Mouse (Mus musculus) thymus, postnatal 4 days (tissue): Measurements from ENCODE around the gene Klk1b26.
"Not testable (repeated sequence)": the region's sequence is repeated elsewhere in the genome, so short reads cannot be mapped to it uniquely, and the experiment has no call there.

Experiments
- DNase-seq: peaks from one replicate; pipeline ENCODE4 v3.0.0; 2021

The Klk1b26 gene

GRCm38 (mm10) chr7:44011868-44012267 lies at the start of gene Klk1b26:
TSS of gene Klk1b26 (plus strand) at chr7:44012168.
- DNase-seq, result not testable (repeated sequence)

- DNase-seq, result no peak
These were observed 45.5 kb upstream of the Klk1b26 start, which contains the start of gene Klk1b1 for GRCm38 (mm10) chr7:43966451-43966850. TSS of gene Klk1b1 (plus strand) at chr7:43966751.

GRCm38 (mm10) chr7:43967058-43967457 lies 44.9 kb upstream of the Klk1b26 start:
- DNase-seq, result no peak

DNA sequence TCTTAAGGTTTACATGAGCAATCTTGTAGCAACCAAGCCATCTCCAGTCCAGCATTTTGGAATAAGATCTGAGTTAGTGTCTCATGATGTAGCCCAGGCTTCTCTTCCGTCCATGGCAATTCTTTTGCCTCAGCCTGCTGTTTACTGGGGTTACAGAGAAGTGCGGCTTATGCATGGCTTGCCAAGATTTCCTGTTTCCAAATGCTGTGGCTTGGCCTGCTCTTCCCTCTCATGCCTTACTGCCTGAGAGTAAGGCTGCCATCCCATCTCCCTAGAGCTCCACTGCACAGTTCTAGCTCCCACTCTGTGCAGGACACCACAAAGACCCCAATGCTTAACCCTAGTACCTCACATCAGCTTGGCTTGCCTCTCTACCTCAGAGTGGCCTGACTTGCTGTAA lies 44.4 kb upstream of the Klk1b26 start:
- DNase-seq, result no peak

- not testable (repeated sequence) for DNase-seq
These were observed 36.2 kb upstream of the Klk1b26 start, which contains the start of gene Klk1b9 for GRCm38 (mm10) chr7:43975761-43976160. TSS of gene Klk1b9 (plus strand) at chr7:43976061.

DNA sequence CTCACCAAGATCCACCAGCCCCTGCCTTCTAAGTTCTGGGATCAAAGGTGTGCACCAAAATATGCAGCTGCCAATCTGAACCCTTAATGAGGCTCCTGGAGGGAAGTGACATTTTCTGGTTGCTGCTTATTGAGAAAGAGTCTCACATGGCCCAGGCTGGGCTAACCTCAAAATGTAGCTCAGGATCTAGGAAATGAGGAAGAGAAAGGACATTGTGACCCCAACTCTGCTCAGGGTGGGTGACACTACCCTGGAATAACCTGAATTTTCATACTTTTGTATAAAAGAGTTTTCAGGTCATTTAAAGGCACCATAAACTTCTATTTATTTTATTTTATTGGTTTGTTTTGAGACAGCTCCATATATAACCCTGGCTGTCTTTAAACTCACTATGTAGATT lies 26.3 kb upstream of the Klk1b26 start:
- no peak for DNase-seq

DNA sequence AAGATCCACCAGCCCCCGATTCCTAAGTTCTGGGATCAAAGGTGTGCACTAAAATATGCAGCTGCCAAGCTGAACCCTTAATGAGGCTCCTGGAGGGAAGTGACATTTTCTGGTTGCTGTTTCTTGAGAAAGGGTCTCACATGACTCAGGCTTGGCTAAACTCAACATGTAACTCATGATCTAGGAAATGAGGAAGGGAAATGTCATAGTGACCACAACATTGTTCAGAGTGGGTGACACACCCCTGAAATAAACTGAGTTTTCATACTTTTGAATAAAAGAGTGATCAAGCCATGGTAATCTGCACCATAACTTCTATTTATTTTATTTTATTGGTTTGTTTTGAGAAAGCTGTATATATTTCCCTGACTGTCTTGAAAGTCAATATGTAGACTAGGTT lies 17.1 kb upstream of the Klk1b26 start:
- not testable (repeated sequence) for DNase-seq

- DNase-seq, result not testable (repeated sequence)
These were observed 16.4 kb upstream of the Klk1b26 start, which contains the start of gene Klk1b11 for GRCm38 (mm10) chr7:43995577-43995976. TSS of gene Klk1b11 (plus strand) at chr7:43995877.

GRCm38 (mm10) chr7:44004847-44005246 lies 7.1 kb upstream of the Klk1b26 start:
- no peak for DNase-seq

DNA sequence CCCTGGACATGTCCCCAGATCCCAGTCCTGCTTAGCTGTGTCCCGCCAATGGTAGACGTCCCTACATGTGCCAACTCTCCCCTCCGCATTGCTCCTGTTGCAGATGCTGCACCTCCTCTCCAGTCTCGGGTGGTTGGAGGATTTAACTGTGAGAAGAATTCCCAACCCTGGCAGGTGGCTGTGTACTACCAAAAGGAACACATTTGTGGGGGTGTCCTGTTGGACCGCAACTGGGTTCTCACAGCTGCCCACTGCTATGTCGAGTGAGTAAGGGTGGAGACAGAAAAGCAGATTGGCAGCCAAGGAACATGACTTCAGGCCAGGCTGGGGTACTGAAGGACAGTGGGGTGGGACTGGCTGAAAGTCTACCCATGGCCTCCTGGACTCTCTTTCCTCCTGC lies 2.7 kb downstream of the Klk1b26 start:
- not testable (repeated sequence) for DNase-seq

DNA sequence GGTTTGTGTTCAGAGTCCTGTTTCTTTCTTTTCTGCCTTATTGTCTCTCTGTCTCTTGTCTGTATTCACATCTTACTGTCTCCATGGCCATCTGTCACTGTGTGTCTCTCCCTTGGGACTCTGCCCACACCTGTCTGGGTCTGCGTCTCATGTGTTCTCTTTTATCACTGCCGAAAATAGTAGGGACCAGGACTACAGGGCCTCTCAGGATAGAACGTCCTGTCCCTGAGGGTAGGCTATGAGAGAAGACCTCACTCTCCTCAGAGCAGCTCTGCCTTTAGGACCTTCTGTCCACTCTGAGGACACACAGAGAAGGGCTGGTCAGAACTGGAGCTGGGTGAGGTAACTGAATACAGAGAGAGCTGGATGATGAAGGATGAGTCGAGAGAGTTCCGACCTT lies 3.1 kb downstream of the Klk1b26 start:
- DNase-seq, result no peak

GRCm38 (mm10) chr7:44051990-44052389 lies 40.0 kb downstream of the Klk1b26 start, which contains the start of gene Klk1b27:
TSS of gene Klk1b27 (plus strand) at chr7:44052290.
- DNase-seq, result not testable (repeated sequence)
